Mouse (Mus musculus) left cerebral cortex, postnatal 36 days (tissue): ENCODE measurements around the gene Tmem240. TPM values are rescaled to one million over a fixed set of nuclear protein-coding genes. Genes with fewer than 3 reads are reported as not detected.
"Not testable (repeated sequence)": the region's sequence is repeated elsewhere in the genome, so short reads cannot be mapped to it uniquely, and the experiment has no call there.

Source experiments
- DNase-seq, 2 experiments: peaks; one replicate each; pipeline ENCODE4 v3.0.0; 2021 to 2022; ENCODE audit warnings: low spot score in 2 of 2, mixed read lengths in 1 of 2
- intact Hi-C: fragments of 180-260 bp; cut with DNase I; formaldehyde crosslinking; loops from one replicate; pipeline ENCODE4 v1.15.1; 2025
- total RNA-seq, 2 experiments: library from RNA; stranded (reverse); gene quantifications; 2 replicates each; pipeline ENCODE4 v1.2.3; 2021

The Tmem240 gene
- total RNA-seq: 10 to 100 TPM; 55.5 to 62.2 TPM

DNA sequence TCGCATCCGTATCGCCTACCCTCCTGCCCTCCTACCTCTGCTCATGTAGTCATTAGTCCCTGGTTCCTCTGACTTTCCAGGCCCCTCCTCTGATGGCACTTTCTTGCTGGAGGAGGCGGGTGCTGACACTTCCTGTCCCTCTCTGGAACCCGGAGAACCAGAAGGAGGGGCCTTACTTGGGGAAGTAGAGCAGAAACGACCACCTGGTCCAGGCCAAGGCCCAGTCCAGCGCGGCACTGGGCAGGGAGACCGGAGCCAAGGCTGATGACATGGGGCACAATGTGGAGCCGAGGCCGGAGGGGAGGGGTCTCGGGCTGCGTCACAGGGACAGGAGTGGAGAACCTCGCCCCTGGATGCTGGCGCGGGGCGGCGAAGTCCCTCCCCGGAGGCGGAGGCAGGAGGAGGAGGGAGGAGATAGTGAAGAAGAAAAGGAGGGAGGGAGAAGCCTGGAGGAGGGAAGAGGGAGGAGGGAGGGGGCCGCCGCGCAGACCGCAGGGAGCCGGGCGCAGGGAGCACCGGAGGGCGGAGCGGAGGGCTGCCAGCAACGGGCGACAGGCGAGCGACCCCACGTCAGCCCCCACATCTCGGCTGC is at the start of gene Tmem240:
TSS of gene Tmem240 (plus strand) at position 451 of the 592 bp plus-strand sequence.
- DNase-seq: peak; percentile 89 to 91
- intact Hi-C loops: no loop called here

DNA sequence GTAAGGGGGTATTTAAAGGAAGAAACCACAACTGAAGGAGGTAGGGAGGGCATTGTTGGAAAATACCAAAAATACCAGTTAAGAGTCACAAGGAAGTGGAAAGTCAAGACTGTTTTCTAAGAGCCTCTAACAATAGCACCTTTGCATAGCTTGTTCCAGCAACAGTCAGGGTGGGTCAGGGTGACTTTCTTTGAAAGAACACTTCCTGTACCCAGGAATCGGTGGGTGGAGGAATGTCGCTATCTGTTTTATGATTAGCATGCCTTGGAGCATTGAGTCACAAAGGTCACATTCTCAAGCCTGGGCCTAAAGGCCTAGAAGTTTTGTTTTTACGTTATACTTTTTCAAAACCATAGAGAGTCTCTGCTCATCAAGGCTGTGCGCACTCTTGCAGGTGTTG is 46.8 kb upstream of the Tmem240 start:
- DNase-seq, intact Hi-C loops: not testable (repeated sequence)

DNA sequence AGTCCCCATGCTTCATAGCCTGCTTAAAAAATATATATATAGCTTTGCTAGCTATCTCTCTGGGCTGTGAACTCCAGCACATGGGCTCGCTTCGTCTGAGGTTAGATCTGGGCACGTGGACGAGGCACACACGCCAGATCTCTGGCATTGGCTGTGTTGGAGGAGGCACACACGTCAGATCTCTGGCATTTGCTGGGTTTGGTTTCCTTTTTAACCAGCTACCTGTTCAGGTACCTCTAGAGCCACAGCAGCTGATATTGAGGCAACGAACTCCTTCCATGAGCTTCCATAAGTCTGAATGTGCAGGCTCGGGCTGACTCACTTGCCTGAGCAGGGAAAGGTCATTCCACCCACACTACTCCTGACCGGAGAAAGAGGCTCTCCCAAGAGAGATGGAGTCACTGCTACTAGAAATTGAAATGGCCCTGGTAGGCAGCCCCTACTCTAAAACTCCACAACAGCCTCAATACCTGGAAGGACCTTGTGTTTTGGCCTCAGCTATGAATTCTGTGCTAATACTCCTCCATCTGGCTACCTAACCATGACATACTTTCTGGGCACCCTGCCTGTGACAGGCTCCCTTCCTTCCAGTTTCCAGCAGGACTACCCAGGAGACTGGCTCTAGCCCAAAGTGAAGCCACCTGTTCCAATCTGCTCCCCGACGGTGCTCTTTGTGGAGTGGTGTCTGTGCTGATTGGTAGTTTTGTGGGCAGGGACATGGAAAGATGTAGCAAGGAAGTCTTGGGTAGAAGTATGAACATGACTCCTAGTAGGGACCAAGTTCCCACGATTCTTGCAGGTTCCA is 43.8 kb upstream of the Tmem240 start:
- DNase-seq: peak in 1 of 2 experiments; percentile 14
- intact Hi-C loops: no loop called here

DNA sequence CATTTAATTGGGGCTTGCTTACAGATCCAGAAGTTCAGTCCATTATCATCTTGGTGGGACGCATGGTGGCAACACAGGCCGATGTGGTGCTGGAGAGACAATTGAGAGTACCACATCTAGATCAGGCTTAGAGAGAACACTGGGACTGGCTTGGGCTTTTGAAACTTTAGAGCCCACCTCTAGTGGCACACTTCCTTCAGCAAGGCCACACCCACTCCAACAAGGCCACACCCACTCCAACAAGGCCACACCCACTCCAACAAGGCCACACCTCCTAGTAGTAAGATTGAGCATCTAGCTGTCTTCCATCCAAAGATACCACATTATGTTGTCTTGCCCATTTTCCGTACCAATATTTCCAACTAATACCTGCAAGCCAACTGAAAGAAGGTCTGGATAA is 42.2 kb upstream of the Tmem240 start:
- DNase-seq: no peak
- intact Hi-C loops: no loop called here

DNA sequence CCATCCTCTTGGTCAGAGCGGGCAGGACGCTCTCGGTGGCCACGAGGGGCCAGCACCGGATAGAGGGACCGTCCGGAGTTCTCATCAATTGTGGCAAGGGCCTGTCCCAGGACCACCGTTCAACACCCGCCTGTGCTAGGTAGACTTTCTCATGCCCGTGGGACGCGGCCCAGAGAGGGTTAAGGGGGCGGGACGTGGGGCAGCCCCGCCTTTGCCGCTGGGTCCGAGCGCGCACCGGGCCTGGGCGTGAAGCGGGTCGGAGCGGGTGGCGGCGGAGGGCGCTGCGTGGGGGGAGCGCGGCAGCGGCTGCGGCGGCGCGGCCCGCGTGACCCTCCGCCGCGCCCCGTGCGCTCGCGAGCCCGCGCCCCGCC is 40.5 kb upstream of the Tmem240 start, which contains the start of gene Fndc10:
TSS of gene Fndc10 (plus strand) at position 232 of the 371 bp plus-strand sequence.
- intact Hi-C loops: loop anchor here (1.0 kb wide), 1 partner anchor 25 kb away; the partner anchor contains the start of gene Mib2
- DNase-seq: peak; percentile 76 to 83

DNA sequence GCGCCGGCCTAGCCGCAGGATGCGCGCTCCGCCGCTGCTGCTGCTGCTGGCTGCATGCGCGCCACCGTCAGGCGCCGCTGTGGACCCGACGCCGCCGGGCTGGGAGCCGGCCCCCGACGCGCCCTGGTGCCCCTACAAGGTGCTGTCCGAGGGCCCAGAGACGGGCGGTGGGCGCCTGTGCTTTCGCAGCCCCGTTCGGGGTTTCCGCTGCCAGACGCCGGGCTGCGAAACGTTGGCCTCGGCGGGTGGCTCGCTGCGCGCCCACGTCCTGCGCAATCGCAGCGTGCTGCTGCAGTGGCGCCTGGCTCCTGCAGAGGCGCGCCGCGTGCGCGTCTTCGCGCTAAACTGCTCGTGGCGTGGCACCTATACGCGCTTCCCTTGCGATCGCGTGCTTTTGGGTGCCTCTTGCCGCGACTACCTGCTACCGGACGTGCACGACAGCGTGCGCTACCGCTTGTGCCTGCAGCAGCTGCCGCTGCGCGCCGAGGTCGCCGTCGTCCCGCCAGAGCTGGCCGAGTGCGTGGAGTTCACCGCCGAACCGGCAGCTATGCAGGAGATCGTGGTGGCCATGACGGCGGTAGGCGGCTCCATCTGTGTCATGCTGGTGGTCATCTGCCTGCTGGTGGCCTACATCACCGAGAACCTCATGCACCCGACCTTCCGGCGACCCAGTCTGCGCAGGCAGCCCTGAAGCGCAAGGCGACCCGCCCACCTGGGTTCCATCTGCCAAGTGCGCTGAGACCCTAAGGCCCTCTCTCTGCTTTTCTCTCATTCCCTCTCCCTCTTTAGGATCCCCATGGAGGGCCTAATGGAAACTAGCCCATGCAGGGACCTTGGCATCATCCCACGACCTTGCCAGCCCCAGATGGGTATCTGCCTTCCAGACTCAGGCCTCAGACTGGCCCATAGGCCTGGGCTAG is 39.9 kb upstream of the Tmem240 start:
- intact Hi-C loops: loop anchor here (1.0 kb wide), 1 partner anchor 25 kb away; the partner anchor contains the start of gene Mib2
- DNase-seq: peak; percentile 85 to 89

DNA sequence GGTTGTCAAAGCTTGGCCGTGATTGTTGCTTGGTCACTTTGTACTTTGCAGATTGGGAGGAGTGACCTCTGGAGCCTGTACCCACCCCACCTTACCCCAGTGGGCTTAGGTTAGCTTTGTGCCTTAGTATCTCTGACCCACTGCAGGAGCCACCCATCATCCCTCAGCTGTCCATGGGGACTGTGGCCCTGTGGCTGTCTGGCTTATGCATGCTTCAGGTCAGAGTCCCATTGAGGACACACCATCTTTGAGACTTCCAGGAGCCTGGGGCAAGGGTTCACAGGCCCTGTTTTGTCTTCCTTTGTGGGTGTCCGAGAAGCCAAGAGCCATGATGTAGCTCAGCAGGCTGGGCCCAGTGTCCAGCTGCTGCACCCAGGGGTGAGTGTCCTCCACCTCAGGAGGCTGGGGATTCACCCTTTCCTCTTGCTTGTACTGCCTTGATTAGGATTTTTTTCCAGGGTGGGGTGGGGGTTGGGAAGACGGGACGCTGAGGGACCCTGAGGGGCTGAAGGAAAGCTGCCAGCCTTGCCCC is 39.0 kb upstream of the Tmem240 start:
- intact Hi-C loops: no loop called here
- no peak for DNase-seq

DNA sequence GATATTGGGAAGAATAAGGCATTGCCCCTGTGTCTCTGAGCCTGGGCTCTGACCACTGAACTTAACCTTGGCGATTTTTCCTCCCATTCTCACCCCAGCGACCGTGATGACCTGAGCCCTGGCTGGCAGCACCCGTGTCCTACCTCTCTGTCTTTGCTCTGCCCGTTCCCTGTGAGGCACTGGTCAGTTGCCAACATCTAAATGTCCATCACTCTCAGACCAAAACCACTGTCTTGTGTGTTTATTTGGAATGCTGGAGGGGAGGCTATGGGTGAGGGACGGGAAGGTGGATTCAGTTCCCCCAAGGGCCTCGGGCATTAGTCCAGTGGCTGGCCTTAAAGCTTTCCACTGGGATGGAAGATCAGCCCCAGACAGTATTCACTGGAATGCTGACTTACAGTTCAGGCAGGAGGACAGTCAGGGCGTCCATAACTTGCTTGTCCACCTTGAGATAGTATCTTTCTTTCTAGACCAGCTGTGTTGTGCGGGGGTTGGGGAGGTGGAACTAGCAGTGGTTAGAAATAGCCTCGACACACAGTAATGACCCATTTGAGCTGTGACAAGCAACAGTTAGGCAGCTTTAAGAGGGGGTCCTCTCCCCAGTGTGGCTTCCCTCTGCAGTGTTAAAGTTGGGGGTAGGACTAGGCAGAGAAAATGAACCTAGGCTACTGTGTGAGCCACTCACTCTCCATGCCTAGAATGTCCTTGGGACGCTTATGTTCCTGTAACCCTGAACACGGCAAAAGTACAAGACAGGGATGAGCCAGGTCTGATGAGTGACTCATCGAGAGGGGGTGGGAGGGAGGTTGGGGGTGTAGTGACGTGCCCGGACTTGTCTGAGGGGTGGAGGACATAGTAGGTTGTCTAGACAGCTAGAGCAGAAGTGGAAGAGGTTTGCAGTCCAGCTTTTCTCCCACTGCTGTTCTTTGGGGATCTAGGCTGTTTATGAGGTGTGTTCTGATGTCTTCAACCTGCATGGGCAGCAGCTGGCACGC is 38.0 kb upstream of the Tmem240 start:
- peak in 1 of 2 experiments; percentile 16 for DNase-seq
- intact Hi-C loops: no loop called here

DNA sequence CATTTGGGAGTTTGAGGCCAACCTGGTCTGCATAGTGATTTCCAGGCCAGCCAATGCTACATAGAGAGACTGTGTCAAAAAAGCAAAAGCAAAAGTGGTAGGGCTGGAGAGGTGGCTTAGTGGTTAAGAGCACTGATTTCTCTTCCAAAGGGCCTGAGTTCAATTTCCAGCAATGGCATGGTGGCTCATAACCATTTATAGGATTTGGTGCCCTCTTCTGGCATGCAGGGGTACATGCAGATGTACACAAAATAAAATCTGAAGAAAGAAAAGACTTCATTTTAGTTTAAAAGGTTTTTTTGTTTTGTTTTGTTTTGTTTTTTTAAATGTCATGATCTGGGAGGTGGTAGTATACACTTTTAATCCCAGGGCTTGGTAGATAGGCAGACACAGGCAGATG is 34.2 kb upstream of the Tmem240 start:
- intact Hi-C loops: no loop called here
- no peak for DNase-seq

DNA sequence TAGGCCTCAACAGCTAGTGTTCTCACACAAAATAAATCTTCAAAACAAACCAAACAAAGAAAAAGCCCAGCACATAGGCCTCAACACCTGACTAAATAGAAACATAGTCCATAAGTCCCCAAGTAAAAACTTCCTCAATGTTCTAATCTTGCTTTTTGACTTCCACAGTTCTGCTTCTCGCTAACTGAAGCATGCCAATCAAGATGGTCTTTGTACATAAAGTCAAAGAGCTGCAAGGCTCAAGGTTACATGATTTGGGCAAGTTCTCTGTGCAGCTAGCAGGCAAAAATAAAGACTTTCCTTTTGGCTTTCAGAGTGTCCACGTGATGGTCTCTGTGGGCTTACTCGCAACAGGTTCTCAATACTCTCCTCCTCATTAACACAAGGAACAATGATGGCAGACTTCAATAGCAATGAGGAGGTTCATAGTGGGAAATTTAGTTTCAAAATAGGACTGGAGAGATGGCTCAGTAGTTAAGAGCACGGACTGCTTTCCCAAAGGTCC is 31.1 kb upstream of the Tmem240 start:
- intact Hi-C loops: no loop called here

DNA sequence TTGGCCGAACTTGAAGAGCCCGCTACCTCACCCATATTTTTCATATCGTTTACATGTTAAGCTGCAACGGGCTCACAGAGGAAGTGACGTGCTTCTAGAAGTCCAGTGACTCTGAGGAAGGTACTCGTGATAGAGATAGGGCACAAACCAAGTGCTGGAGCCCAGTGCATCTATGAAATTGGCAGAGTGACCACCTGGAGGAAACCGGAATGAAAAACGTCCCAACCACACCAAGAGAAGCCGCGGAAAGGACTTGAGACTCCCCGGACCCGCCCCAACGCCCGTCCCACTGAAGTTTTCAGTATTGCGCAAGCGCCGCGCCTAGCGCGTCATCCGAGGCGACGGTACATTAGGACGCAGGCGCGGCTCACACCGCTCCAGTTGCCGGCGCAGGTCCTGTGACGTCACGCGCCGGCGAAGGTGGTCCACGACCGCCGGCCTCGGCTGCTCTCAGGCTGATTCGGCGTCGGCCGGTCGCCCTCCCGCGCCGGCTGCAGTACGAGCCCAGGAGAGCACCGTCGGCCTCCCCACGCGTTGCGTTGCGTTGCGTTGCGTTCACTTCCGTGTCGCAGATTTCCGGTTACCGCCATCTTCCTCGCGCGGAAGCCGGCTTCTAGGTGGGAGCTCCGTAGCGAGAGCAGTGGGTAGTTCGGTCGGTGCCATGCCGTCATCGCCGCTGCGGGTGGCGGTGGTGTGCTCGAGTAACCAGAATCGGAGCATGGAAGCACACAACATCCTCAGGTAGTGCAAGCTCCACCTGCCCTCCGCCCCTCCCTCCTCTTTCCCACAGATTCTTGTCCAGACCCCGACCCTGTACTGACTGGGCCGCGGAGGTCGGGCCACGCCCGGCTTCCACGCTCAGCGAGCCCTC is 29.6 kb upstream of the Tmem240 start, which contains the start of gene Ssu72:
TSS of gene Ssu72 (plus strand) at position 80 of the 871 bp plus-strand sequence.
- DNase-seq: peak; percentile 98
- intact Hi-C loops: loop anchor here (5.0 kb wide), 1 partner anchor 38 kb away; the partner anchor contains the start of gene Mib2

More for the DNA sequence above, 31.1 kb upstream of the Tmem240 start:
- DNase-seq: no peak

DNA sequence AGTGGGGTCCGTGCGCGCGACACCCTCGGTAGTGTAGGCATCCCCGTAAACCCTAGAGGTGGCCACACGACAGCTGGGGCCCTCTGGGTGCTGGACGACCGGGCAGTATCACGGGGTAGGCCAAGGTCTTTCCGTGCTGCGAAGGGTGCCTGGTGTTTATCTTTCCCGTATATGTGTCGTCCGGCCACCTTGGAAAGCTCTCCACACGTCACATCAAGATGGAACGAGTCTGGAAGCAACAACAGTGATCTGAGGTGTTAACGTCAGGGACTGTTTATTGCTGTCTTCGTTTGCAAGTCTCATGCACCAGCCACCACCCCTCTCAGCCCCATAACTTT is 29.0 kb upstream of the Tmem240 start:
- DNase-seq: no peak
- intact Hi-C loops: loop anchor here (5.0 kb wide), 1 partner anchor 38 kb away; the partner anchor contains the start of gene Mib2

DNA sequence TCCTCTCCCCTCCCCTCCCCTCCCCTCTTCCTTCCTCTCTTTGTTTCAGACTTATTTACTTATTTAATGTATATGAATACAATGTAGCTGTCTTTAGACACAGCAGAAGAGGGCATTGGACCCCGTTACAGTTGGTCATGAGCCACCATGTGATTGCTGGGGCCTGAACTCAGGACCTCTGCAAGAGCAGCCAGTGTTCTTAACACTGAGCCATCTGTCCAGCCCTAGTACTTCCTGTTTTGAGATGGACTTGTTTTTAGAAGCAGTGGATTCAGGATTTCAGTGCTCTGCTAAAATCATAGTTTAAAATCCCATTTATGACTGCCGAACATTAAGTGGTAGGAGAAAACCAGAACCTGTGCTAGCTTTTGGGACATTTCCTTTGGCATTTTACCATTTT is 26.0 kb upstream of the Tmem240 start:
- DNase-seq: no peak
- intact Hi-C loops: loop anchor here (5.0 kb wide), 1 partner anchor 41 kb away; the partner anchor contains the start of gene Mib2

DNA sequence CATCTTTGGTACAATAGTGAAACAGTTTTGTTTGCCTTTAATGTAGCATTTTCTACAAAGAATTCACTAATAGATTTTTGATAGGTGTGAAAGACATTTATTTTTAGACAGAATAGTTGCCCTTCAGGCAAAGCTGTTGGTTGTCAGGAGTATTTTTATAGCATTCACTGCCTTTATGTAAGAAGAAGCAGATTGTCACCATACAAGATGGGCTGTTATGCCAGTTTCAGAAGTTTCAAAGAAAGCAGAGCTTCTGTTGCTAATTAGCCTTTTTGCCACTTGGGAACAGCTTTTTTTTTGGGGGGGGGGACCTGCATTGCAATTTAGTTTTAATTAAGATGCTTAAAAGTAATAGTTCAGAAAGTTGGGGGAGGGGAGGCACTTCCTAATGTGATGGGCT is 25.6 kb upstream of the Tmem240 start:
- intact Hi-C loops: loop anchor here (5.0 kb wide), 1 partner anchor 42 kb away; the partner anchor contains the start of gene Mib2
- no peak for DNase-seq

DNA sequence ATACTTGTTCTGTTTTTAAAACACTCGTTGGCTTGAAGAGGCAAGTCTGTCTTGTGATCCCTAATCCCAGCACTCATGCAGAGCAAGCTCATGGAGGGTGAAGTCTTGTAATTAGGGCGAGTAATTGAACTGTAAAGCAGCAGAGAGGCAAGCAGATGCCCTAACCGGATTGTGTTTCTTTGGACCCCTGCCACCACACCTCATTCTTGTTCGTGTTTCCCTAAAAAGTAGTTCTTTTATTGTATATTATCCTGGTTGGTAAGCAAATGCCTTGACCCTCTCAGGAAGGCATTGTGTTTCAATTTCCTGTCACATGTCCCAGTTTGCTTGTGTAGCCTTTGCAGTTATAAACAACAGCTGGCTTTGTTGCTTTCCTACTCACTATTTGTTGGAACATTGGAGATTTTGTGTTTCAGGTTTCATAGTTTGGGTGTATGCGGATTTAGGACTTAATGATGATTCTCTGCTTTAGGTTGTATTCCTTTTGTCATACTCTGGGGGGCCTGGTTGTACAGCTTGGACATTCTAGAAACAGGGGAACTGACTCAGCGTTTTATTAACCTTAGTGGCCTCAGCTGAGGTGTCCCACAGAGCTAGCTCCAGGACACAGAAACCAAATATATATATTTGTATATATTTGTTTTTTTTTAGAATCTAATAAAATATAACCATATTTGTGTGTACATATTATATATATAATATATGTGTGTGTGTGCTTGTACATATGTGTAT is 23.9 kb upstream of the Tmem240 start:
- intact Hi-C loops: no loop called here
- DNase-seq: no peak

DNA sequence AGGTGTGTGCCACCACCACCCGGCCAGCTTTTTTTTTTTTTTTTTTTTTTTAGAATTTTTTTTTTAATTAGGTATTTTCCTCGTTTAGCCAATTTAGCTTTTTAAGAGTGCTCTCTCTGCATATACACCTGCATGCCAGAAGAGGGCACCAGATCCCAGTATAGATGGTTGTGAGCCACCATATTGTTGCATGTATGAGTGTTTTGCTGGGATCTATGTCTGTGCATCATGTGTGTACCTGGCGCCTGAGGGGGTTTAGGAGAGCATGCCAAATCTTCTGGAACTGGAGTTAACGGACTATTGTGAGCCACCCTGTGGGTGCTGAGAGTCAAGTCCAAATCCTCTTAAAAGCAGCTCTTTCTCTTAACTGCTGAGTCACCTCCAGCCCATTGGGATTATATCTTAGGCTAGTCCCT is 12.9 kb upstream of the Tmem240 start:
- no peak for DNase-seq
- intact Hi-C loops: loop anchor here (5.0 kb wide), 1 partner anchor 51 kb away; the partner anchor contains the start of gene Vwa1
